Mouse (Mus musculus): ENCODE data around the gene Chit1.

DNA sequence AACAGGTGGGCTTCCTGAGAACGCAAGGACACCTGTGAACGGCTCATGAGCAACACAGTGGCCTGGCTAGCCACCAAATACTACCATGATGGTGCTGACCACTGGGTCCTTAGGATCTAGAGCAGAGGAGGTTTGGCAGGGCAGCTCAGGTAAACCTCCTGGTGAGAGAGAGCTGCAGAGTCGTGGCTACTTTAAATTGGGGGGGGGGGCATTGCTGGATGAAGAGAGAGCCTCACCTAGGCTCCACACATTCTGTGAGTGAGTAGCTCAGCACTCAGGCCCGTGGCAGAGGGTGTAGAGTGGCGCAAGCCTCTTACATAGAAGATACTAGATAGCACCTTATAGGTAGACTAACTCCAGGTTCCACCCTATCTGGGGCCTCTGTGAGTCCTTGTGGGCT is 10.6 kb upstream of the Chit1 start:
- TF ChIP-seq POLR2AphosphoS5 (IDR thresholded peaks at IDR 0.05; ENCODE audit: insufficient replicate concordance, low read depth, low read length) (no peak), CTCF (IDR thresholded peaks at IDR 0.05; ENCODE audit: low read depth, low read length) (no peak), GATA1 (IDR thresholded peaks at IDR 0.05; ENCODE audit: borderline replicate concordance, low read length) (no peak), TAL1 (conservative IDR thresholded peaks at IDR 0.05; ENCODE audit: low read depth, low read length) (no peak)

Measured in G1E (cell line).